Mouse (Mus musculus) heart, postnatal 4 days (tissue): ENCODE measurements at regions not wholly inside any gene's neighbourhood (a gene's known extent, or its start where the extent isn't known, plus 50 kb on each side); places are given as distances from the start of the nearest gene placed in this dataset.
A peak's percentile ranks its signal among the peaks of the same experiment; 100 is the strongest.
"Not testable (repeated sequence)": the region's sequence is repeated elsewhere in the genome, so short reads cannot be mapped to it uniquely, and the experiment has no call there.

Experiments
- DNase-seq: peaks from one replicate; pipeline ENCODE4 v3.0.0; 2021

- DNase-seq, result peak; percentile 11
These were observed 781.5 kb upstream of the Cdh20 start for GRCm38 (mm10) chr1:103986867-103987266.

- DNase-seq, result not testable (repeated sequence)
These were observed 765.4 kb upstream of the Cdh20 start for GRCm38 (mm10) chr1:104002906-104003305.

DNA sequence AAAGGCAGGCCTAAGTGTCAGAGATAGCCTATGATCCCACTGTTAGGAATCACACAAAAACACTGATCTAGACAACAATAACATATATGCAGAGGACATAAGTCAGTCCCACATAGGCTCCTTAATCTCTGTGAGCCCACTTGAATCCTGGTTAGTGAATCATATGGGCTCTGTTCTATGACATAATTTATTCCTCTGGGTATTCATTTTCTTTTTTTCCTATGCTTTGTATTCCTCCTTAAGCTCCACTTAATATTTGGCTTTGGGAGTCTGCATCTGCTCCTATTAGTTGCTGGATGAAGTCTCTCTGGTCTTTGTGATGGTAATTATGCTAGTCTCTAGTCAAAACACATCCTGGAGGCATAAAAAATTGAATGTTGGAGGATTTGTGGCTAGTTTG lies 738.7 kb upstream of the Cdh20 start:
- no peak for DNase-seq

DNA sequence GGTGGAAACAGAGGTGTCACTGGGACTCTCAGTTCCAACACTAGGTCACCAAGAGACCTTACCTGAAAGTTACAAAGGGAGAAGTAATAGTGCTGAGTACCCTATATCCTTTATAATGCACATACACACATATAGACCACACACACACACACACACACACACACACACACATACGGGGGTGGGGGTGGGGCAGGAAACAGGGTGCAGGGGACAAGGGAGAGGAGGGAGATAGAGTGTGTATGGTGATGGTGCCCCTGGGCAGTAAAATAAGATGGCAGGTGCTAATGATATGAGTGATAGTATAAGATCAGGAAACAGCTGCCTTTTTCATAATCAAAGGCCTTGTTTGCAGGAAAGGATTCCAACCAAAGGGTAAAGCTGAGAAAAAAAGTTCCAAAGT lies 719.9 kb upstream of the Cdh20 start:
- DNase-seq, result no peak

GRCm38 (mm10) chr1:104049169-104049948 lies 719.0 kb upstream of the Cdh20 start:
- no peak for DNase-seq
